Mouse (Mus musculus) cerebellum, adult 11 months (tissue): ENCODE measurements around the gene Cmas.

Experiments
- DNase-seq: peaks from one replicate; pipeline ENCODE4 v3.0.0; 2022

Cmas gene

DNA sequence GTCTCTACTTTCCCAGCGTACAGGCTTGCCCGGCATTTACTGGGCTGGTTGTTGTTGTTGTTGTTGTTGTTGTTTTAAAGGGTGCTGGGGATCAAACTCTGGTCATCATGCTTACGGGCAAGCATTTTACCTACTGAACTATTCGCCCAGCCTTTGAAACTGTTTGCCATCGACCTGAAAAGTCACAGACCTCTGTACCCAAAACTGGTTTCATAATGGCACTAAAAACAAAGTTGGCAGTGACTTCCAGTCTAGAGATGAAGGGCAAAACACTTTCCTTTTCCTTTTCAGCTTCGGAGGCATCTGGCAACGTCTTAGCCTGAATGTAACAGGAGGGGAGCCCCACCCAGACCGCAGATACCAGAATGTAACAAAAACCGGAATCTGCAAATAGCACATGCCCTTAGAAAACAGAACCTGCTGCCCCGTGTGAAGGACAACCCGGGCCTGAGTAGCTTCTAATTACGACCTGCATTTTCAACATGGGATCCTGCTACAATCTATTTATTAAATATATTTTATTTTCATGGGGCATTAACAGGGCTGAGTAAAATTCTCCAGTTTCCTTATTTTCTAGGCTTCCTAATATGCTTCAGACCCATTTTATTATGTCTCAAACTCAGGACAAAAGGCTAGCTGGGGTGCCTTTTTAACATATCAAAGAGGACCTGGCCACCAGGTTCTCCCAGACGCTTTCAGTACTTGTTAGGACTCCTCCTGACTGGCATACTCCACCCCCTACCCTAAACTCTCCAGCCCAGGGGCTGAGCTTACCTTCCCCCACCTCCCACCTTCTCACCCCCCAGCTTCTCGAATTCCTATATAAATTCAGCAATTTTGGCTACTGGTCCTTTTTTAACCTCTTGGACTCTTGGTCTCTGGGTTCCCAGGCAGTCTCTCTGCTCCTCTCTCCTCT lies 3.9 kb upstream of the Cmas start:
- no peak for DNase-seq

DNA sequence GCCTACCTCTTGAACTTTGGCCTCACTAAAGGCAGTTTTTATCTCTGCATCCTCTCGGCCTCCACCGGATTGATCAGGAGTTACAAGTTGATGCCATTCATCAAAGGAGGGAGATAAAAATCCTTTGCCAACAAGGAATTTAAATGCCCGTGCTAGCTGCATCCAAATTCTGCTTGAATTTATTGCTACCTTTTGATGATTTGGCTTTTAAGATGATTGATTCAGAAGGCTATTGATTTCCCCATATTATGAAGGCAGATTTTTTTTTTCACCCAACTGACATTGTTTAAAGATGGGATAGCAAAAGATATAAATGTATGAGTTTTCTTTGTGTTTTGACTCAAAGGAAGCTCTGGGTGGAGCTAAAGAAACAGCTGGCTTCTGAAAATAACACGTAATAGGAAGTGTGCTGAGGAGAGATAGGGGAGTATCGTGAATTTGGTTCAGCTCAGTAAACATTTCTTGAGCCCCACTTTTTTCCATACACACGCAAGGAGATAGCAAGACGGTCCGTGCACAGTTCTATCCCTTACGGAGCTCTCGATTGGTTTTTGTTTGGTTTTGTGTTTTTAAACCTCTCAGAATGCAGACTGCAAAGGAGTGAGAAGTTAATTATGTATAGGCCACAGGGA lies 964 bp downstream of the Cmas start:
- DNase-seq = no peak

DNA sequence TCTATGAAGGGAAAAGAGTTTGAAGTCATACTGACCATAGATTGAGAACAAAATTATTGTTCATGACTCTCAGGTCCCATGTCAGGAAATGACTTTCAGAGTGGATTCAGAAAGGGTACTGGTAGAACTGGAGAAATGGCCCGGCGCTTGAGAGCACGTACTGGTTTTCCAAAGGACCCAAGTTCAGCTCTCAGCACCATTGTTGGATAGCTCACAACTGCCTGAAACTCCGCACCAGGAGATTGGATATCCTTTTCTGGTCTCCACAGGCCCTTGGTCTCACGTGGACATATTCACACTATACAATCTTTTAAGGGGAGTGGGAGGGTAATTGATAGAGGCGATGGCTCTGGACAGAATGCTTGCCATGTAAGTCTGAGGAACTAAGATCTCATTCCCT lies 1.5 kb downstream of the Cmas start:
- DNase-seq = no peak

DNA sequence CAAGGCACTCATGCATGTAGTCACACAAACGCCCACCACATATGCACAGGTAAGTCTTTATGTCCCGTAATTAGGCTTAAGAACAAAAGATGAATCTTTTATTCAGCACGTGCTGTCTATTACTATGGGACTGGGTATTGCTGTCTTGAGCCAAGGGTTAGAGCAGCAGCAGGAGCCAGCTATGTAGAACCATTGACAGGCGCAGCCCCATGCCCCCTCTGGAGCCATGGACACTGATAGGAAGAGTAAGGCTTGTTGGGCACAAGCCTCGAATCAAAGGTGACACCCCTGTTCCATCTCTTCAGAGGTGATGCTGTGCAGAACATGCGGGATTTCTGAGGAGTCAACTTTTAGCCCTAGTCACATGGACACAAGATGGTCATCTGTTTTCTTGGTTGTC lies 2.1 kb downstream of the Cmas start:
- no peak for DNase-seq

DNA sequence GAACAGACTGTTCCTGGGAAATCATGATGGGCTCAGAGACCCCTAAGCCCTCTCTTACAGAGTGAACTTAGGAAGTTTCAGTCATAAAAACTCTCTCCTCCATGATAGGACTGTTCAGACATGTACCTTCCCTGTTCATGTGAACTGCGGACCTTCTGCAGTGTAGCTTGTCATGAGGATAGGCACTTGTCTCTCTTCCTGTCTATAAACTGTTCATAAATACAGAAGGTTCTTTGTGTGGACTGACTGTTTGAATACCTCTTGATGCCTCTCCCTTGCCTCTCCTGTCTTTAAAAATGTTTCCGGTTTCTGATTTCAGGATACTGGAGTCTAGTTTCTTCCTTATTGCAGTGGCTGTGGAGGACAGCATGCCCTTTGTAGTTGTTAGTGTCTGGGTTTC lies 3.1 kb downstream of the Cmas start:
- no peak for DNase-seq

DNA sequence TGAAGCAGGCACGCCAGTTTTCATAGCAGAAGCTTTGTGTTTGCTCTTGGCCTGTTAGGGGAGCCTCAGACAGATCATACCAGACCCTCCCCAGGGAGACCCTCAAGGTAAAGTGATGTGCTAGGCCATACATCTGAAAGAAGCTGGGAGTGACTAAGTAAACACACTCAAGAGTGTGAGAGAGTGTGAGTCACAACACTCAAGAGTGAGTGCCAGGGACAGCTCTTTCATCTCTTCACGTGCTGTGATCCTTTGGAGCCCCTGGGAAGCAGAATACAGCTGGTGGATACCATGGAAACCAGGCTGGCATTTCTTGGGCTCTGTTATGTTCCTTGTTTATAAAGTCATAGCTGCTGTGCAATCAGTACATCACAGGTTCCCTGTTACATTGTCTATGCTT lies 8.4 kb downstream of the Cmas start:
- DNase-seq = no peak

DNA sequence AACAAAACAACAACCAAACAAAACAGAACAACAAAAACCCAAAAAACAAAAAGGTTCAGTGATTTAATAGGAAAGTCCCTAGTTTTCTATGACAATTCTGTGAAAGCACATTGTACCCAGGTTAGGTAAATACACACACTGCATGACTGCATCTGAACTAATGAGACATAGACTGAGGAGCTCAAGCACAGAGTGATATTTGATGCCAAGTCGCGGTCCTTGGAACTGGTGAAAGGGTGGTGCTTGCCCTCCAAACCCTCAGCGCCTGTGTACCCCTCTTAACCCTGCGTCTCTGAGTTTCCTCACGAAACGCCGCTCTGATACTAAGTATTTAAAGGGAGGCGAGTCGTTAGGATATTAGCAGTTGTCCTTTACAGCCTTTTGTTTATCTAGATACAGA lies 10.8 kb downstream of the Cmas start:
- no peak for DNase-seq

DNA sequence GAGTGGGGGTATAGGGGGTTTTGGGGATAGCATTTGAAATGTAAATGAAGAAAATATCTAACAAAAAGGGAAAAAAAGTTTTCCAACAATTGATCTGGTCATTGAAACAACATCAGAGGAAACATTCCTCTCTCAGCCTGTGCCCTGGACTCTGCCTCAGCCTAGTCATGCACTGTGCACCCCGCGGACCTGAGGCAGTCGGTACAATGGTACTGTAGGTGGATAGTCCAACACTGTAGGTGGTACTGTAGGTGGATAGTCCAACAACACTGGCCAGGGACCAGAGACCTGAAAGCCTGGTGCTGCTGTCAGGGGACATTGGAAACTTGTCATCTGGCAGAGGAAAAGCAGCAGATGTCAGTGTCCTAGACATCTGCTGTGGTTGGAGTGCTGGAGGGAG lies 13.4 kb downstream of the Cmas start:
- no peak for DNase-seq

DNA sequence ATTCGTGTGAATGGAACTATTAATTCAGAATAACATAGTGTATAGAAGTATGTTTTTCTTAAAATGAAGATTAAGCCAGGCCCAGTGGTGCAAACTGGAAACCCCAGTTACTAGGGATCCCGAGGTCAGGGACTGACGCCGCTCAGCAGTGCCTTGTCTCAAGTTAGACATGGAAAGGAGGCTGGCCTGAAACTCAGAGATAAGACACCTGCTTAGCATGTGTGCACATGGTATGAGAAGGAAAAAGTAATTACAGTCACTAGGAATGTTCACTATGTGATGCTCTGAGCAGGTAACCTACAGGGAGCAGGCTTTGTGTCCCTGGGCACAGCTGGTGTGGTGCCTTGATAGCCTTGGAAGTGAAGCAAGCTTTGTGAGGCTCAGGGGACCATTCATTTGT lies 15.2 kb downstream of the Cmas start:
- no peak for DNase-seq

DNA sequence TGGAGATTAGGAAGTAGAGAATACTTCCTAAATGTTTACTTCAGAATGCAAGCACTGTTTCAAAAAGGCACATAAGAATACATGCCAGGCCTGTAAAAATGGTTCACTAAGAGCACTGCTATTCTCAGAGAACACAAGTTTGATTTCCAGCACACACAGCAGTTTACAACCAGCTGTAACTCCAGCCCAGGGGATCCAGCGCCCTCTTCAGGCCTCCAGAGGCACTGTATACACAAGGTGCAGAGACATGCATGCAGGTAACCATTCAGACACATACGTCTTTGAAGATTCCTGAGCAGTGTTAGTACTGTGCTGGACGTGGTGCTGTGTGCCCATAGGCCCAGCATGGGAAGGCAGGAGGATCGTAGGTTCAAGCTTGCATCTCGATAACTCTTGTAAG lies 17.1 kb downstream of the Cmas start:
- no peak for DNase-seq

DNA sequence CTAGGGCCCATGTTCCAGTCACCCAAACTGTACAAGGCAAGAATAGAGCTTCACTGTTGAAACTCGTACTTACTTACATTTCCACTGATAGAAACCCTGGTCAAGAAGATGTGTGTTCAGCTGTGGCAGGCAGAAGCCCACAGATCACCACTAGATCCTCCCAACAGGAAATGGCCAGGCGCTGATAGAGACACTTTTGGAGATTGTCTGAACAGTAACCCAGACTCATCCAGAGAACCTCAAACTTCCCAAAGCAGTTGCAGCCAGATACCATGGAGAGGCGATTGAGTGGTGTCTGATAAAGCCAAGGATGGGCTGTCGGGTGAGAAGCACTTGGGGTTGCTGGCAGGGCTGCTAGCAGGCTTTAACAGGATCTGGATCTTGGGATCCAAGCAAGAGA lies 20.4 kb downstream of the Cmas start:
- DNase-seq = no peak

DNA sequence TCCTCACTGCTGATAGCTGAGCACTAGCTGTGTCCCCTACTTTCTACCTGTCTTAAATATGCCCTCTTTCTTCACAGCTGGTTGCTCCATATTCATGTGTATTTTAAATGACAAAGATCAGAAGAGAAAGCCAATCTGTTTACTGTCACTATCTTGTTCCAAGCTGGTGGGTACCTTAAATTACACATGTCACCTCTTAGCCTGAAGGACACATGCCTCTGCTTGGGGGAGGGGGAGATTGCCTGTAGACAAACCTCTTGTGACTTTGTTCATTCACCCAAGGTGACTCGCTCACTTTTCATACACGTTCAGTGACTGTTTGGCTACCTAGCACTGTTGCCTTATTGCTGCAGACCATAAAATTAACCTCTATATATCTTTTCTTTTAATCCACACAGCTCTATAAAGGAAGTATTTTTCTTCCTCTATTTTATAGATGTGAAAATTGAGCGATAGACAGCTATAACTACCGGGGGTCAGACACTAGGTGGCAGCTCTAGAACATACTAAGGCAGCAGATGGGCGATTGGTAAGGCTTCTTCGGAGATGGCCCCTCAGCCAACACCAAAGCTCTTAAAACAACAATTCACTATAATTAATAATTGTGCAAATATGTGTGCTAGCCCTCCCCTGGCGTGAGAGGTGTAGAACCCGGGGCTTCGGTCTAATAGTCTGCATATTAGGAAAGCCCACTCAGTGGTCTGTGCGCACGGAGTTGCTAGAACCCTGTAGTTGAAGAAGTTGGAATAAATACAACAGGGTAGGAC lies 22.7 kb downstream of the Cmas start:
- DNase-seq = peak; percentile 43

DNA sequence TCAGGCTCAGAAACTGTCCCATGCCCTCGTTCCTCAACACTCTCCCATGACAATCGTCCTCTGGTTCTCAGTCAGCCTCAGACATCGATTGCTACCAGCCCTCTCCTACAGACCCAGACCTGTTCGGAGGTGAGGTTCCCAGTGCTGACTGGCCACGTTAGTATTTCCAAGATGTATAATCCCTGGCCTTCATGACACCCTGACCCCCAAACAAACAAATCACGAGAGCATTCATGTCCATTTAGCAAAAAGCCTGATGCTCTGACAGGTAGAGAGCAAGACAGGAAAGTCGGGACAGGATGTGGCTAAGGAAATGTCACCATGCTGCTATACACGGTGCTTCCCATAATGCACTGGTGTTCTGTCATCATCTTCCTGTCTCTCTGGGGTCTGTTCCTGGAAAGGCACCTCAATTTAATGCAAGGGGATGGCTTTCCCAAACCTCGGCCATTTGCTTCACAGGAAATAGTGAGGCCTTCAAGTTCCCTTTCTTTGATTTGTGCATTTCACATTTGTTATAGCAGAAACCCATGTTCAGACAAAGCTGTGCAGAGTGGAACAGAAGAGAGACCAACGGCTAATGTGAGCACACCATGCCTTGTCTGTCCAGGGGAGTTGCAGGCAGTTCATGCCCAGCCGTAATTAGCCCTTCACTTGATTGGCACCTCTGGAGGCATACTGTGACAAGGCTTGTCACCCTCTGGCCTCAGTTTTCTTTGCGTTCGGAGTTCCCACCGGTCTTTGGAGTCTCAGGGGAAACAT lies 23.5 kb downstream of the Cmas start:
- DNase-seq = no peak

DNA sequence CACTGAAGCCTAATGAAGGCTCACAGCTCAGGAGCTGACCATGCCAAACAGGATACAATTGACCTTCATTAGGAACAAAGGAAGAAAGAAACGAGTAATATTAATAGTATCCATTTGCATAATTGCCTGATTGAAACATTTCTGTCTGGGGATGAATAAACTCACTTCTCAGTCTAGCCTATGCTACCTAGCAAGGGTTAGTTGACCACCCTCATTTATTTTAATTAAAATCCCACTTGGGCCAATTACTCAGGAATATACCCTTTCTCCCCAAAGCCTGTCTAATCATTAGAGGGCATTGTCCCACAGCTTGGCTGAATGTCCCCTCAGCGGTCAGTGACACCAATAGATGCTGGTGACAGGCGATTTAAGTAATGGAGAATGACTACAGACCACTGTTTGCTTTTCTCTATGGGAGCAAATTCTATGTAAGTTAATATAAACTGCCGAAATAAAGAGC lies 24.1 kb downstream of the Cmas start:
- no peak for DNase-seq

DNA sequence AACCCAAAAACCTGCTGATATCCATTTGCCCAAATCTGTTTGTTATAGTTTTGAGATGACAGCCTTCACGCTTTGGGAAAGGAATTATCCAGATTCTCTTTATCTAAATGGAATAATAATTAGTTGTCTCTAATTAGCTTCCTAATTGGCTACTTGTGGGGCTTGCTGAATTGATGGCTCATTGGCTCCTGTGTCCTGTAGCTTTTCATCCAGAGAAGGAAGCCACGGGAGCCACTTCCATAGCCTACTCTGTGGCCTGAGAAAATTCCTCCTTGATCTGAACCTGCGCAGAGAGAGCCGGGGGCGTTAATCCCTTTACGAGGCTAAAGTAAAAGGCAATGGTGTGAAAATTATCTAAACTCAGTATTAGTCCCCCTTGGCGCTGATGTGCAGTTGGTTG lies 24.8 kb downstream of the Cmas start:
- DNase-seq = no peak

DNA sequence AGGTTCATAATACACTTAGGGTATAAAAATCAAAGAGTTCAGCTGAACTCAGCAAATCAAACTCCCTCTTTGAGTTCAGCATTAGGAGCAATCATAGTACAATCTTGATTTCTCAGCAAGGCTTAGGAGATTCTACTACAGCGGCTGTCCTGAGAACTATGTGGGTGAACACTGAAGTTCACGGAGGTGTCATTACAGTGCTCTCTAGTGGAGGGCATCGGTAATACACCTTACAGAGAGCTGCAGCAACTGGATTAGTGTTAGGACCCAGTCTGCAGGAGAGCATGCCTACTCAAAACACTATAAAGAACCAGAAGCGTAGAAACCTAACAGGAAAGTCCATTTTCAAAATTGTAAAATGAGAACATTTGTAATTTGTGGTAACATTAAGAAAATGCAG lies 28.9 kb downstream of the Cmas start:
- peak; percentile 35 for DNase-seq

DNA sequence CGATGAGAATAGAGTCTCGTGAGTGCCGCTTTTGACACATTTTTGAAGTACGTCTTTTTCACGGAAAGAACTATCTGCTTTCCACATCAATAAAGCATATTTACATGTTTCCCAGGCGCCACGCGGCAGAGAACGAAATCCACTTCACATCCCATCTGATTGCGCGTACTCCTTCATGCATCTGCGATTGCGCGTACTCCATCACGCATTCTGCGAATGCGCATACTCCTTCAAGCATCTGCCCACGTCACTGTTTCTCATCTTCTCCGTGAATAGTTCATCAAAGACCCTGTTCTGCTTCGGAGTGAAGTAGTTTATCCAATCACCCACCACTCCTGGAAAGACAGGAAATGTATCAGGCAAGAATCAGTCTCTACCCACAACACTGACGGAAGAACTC lies 29.6 kb downstream of the Cmas start:
- no peak for DNase-seq

DNA sequence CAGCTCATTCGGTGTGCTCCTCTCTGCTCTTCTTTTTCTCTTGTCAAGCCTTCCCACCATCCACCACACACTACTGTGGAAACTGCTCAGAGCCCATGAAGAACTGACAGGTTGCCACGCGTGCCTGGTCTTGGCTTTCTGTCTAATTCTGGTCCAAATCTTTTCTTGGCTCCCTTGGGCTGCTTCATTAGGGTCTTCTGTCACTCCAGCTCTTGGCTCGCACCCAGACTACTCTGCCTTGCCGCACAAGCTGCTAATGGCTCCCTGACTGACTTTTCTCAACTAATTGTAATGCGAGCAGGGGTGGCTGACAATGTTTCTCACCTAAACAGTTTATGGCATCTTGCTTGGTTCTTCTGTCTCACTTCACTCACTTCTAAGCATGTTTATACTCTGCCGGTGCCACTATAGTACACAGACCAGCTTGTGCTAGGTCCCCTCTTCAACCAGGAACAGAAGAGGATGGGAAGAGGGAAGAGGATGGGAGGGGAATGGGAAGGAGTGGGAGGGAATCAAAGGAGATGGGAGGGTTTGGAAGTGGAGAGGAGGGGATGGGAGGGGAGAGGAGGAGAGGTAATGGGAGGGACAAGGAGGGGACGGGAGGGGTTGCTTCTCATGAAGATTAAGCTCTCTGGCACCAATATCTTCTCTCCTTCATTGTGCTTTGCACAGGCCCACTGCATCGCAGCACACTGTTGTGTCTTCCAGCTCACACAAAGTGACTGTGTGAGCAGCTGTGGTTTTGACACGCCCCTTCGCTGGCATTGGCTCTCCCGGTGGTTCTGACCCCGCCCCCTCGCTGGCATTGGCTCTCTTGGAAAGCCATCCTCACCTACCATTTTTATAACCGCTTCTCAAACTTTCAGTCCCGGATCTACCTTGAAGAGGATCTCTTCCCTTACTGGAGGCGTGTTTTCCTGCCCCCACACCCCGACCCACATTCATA lies 31.8 kb downstream of the Cmas start:
- DNase-seq = no peak

DNA sequence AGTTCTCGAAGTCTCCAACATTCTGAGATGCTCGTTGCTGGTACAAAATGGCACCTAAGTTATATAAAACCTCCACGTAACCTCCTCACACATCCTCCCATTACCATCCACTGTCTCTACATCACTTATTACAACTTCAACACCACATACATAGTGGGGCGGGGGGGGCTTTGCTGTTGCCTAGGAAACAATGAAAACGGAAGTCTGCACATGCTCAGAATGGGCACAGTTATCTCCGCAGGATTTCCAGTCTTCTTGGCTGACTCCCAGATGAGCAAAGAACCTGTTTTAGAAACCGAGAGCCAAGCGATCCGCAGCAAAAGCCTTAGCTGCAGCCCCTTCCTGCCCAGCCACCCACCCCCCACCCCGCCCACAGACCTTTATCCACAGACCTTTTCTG lies 33.2 kb downstream of the Cmas start:
- no peak for DNase-seq

DNA sequence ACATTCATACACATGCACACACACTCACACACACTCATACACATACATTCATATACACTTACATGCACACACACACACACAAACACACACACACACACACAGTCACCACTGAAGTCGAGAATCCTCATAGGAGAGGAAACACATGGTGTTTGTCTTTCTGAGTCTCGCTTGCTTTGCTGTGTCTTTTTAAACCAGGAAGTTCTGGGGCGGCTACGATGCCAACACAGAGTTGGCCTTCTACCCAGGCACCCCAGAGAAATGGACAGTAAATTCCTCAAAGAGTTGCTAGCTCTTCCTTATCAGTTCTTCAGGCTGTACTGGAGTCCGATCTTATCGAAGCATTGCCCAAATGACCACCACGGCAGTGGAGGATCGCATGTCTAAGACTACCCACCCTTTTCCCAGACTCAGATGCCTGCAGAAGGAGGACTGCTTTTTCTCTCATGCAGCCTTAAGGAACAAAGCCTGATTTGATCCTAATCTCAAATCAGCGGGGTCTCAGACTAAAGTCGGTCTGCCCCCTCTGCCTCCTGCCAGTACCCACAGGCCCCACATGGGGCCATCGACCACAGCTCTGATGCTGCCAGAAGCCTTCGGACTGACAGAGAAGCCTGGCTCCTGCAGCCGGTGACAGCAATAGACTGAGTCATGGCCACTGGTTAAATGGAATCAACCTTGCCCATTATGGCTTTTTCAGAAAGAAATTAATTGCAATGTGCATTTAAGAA lies 35.9 kb downstream of the Cmas start:
- DNase-seq = no peak

DNA sequence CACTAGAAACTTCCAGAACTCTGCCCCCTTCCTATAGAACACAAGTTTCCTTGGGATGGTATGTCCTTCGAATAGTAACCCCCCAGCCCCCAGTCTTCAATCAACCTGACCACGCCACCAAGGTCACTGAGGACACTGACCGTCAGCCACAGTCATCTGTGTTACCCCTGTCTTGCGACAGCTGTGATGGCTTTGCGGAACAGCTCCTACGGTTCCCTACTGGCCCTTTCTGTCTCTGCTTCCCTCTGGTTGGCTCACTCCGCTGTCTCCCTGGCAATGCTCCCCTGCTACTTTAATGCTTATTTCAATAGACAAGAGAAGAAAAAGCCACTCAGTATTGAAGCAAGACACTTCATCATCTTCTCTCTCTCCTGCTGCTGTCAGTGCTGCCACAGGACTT lies 37.0 kb downstream of the Cmas start:
- no peak for DNase-seq
